Mouse (Mus musculus): ENCODE data around the gene Ttc13. TPM values are rescaled to one million over a fixed set of nuclear protein-coding genes. Genes with fewer than 3 reads are reported as not detected.

Gene Ttc13
- polyA plus RNA-seq, 1 experiment = 11.4 TPM

GRCm38 (mm10) chr8:124732828-124733227 is 11.0 kb upstream of the Ttc13 start:
- Histone ChIP-seq H3K27ac (ENCODE audit: insufficient read depth, low read depth, low read length) (no peak overlapping the region), H3K4me1 (ENCODE audit: control insufficient read depth, insufficient read depth, insufficient read length, low read length) (no peaks in the 10 kb centered on the region), H3K27me3 (ENCODE audit: control insufficient read depth, insufficient read depth, low read length) (no peaks in the 10 kb centered on the region), H3K4me3 (ENCODE audit: low read depth, low read length) (no peak overlapping the region), H3K36me3 (ENCODE audit: control insufficient read depth, insufficient read depth, low read length) (peaks cover 40% of the 10 kb centered on the region)
- no peak for TF ChIP-seq CTCF (IDR thresholded peaks at IDR 0.05; ENCODE audit: extremely low read depth, insufficient read length, insufficient replicate concordance, low read depth, low read length)
- TF ChIP-seq POLR2A (IDR thresholded peaks at IDR 0.05; ENCODE audit: low read depth, low read length) = no peak
- 85% methylated on average over 8 of the region's 8 CpGs for WGBS

- WGBS = 86% methylated on average over 7 of the region's 7 CpGs
- Histone ChIP-seq H3K4me1 (ENCODE audit: control insufficient read depth, insufficient read depth, insufficient read length, low read length) (peaks cover 8% of the 10 kb centered on the region; the same call in 1 of the 2 replicates), H3K36me3 (ENCODE audit: control insufficient read depth, insufficient read depth, low read length) (peaks cover 12% of the 10 kb centered on the region), H3K27me3 (ENCODE audit: control insufficient read depth, insufficient read depth, low read length) (no peaks in the 10 kb centered on the region), H3K27ac (ENCODE audit: insufficient read depth, low read depth, low read length) (no peak overlapping the region), H3K4me3 (ENCODE audit: low read depth, low read length) (no peak overlapping the region)
- TF ChIP-seq POLR2A (IDR thresholded peaks at IDR 0.05; ENCODE audit: low read depth, low read length) (no peak), CTCF (IDR thresholded peaks at IDR 0.05; ENCODE audit: extremely low read depth, insufficient read length, insufficient replicate concordance, low read depth, low read length) (no peak)
Measured at GRCm38 (mm10) chr8:124724301-124724700, 2.5 kb upstream of the Ttc13 start.

GRCm38 (mm10) chr8:124720938-124721861 is 583 bp downstream of the Ttc13 start:
- no peak overlapping the region for H3K27ac ChIP-seq (ENCODE audit: insufficient read depth, low read depth, low read length)
- H3K36me3 ChIP-seq (ENCODE audit: control insufficient read depth, insufficient read depth, low read length) = no peaks in the 10 kb centered on the region
- peaks cover 8% of the 10 kb centered on the region; the same call in 1 of the 2 replicates for H3K4me1 ChIP-seq (ENCODE audit: control insufficient read depth, insufficient read depth, insufficient read length, low read length)
- WGBS = 2% methylated on average over 31 of the region's 31 CpGs
- no peak for TF ChIP-seq CTCF (IDR thresholded peaks at IDR 0.05; ENCODE audit: extremely low read depth, insufficient read length, insufficient replicate concordance, low read depth, low read length)
- TF ChIP-seq POLR2A (IDR thresholded peaks at IDR 0.05; ENCODE audit: low read depth, low read length) = no peak
- no peaks in the 10 kb centered on the region for H3K27me3 ChIP-seq (ENCODE audit: control insufficient read depth, insufficient read depth, low read length)
- peak overlapping the region; percentile 82 for H3K4me3 ChIP-seq (ENCODE audit: low read depth, low read length)

DNA sequence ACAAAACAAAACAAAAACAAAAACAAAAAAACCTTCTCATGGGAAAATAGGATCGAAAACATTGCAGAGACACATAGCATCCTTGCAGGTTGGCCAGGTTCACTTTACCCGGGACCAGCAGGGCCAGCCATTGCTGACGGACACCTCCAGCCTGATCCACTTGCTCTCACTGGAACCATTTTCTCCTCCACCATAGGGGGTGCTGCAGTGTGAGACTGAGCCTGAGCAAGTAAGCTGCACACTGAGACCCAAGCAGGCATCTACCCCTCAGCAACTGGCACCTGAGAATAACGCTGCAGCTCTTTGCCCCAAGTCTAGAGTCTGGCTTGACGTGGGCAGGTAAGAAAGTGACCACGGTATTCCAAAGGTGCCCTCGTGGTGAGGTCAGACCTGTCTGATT is 1.6 kb downstream of the Ttc13 start:
- WGBS = 82% methylated on average over 7 of the region's 7 CpGs
- TF ChIP-seq CTCF (IDR thresholded peaks at IDR 0.05; ENCODE audit: extremely low read depth, insufficient read length, insufficient replicate concordance, low read depth, low read length) (no peak), POLR2A (IDR thresholded peaks at IDR 0.05; ENCODE audit: low read depth, low read length) (no peak)
- peaks cover 8% of the 10 kb centered on the region; the same call in 1 of the 2 replicates for H3K4me1 ChIP-seq (ENCODE audit: control insufficient read depth, insufficient read depth, insufficient read length, low read length)
- no peak overlapping the region for H3K4me3 ChIP-seq (ENCODE audit: low read depth, low read length)
- no peaks in the 10 kb centered on the region for H3K27me3 ChIP-seq (ENCODE audit: control insufficient read depth, insufficient read depth, low read length)
- no peak overlapping the region for H3K27ac ChIP-seq (ENCODE audit: insufficient read depth, low read depth, low read length)
- no peaks in the 10 kb centered on the region for H3K36me3 ChIP-seq (ENCODE audit: control insufficient read depth, insufficient read depth, low read length)

- WGBS = 63% methylated on average over 8 of the region's 8 CpGs
- Histone ChIP-seq H3K4me1 (ENCODE audit: control insufficient read depth, insufficient read depth, insufficient read length, low read length) (peaks cover 6% of the 10 kb centered on the region; the same call in 1 of the 2 replicates), H3K36me3 (ENCODE audit: control insufficient read depth, insufficient read depth, low read length) (peaks cover 17% of the 10 kb centered on the region), H3K27ac (ENCODE audit: insufficient read depth, low read depth, low read length) (no peak overlapping the region), H3K27me3 (ENCODE audit: control insufficient read depth, insufficient read depth, low read length) (no peaks in the 10 kb centered on the region), H3K4me3 (ENCODE audit: low read depth, low read length) (no peak overlapping the region)
- no peak for TF ChIP-seq POLR2A (IDR thresholded peaks at IDR 0.05; ENCODE audit: low read depth, low read length)
- TF ChIP-seq CTCF (IDR thresholded peaks at IDR 0.05; ENCODE audit: extremely low read depth, insufficient read length, insufficient replicate concordance, low read depth, low read length) = no peak
Measured at GRCm38 (mm10) chr8:124715736-124716135, 6.0 kb downstream of the Ttc13 start.

DNA sequence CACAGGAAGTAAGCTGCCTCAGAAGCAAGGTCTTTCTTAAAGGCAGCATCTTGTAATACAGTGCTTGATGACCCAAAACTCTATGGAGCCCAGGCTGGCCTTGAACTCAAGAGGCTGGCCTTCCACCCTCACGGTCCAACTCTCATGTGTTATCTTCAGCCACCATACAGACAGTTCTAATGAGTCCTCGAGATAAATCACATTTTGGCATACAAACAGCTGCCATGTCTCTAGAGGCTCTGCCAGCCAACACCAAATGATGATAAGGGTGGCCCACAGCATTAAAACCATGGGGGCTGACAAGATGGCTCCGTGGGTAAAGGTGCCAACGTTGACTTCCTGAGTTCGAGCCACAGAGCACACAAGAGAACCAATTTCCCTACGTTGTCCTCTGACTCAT is 8.6 kb downstream of the Ttc13 start:
- TF ChIP-seq CTCF (IDR thresholded peaks at IDR 0.05; ENCODE audit: extremely low read depth, insufficient read length, insufficient replicate concordance, low read depth, low read length) (no peak), POLR2A (IDR thresholded peaks at IDR 0.05; ENCODE audit: low read depth, low read length) (no peak)
- 89% methylated on average over 6 of the region's 6 CpGs for WGBS
- Histone ChIP-seq H3K4me1 (ENCODE audit: control insufficient read depth, insufficient read depth, insufficient read length, low read length) (no peaks in the 10 kb centered on the region), H3K27ac (ENCODE audit: insufficient read depth, low read depth, low read length) (no peak overlapping the region), H3K27me3 (ENCODE audit: control insufficient read depth, insufficient read depth, low read length) (no peaks in the 10 kb centered on the region), H3K36me3 (ENCODE audit: control insufficient read depth, insufficient read depth, low read length) (peaks cover 29% of the 10 kb centered on the region), H3K4me3 (ENCODE audit: low read depth, low read length) (no peak overlapping the region)

- WGBS = 86% methylated on average over 8 of the region's 8 CpGs
- peaks cover 21% of the 10 kb centered on the region for H3K36me3 ChIP-seq (ENCODE audit: control insufficient read depth, insufficient read depth, low read length)
- H3K27ac ChIP-seq (ENCODE audit: insufficient read depth, low read depth, low read length) = no peak overlapping the region
- TF ChIP-seq POLR2A (IDR thresholded peaks at IDR 0.05; ENCODE audit: low read depth, low read length) = no peak
- TF ChIP-seq CTCF (IDR thresholded peaks at IDR 0.05; ENCODE audit: extremely low read depth, insufficient read length, insufficient replicate concordance, low read depth, low read length) = no peak
- no peak overlapping the region for H3K4me3 ChIP-seq (ENCODE audit: low read depth, low read length)
- peaks cover 6% of the 10 kb centered on the region; the same call in 1 of the 2 replicates for H3K4me1 ChIP-seq (ENCODE audit: control insufficient read depth, insufficient read depth, insufficient read length, low read length)
- no peaks in the 10 kb centered on the region for H3K27me3 ChIP-seq (ENCODE audit: control insufficient read depth, insufficient read depth, low read length)
Measured at GRCm38 (mm10) chr8:124705823-124706222, 16.0 kb downstream of the Ttc13 start.

Data from small intestine, adult 2 months (tissue).